Mouse (Mus musculus) spleen, adult 2 months (tissue): ENCODE data around the gene Clcf1.

Source experiments
- CTCF ChIP-seq: fragments of 200-500 bp; IDR thresholded peaks from 2 replicates; pipeline ENCODE4 v1.5.1; 2011; ENCODE audit warnings: mild to moderate bottlenecking, inconsistent platforms; ENCODE audit not compliant: insufficient read depth, insufficient read length, insufficient replicate concordance; ENCODE audit errors: extremely low read depth
- POLR2A ChIP-seq: fragments of 200-500 bp; IDR thresholded peaks from 2 replicates; pipeline ENCODE4 v1.6.1; 2011; ENCODE audit warnings: low read depth, low read length, inconsistent platforms

DNA sequence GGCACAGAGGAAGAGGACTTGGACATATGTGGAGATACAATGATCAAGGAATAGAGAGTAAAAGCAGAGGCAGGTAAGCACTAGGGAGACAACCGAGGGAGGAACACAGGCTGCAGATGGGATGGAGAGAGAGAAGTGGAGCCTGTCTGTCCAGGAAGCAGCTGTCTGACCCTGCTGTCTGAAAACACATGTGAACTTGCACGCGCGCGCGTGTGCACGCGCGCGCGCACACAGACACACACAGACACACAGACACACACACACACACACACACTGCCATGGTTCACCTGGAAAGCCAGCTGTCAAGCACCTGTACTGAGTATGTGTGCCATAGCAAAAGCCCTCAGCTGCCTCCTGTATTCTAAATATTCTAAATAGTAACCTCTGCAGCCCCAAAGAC is 4.3 kb downstream of the Clcf1 start:
- no peak for TF ChIP-seq CTCF
- TF ChIP-seq POLR2A, result no peak
